33 mouse cellular contexts compared by ENCODE assay signal in genomic region chr8:3603439-3603838, GRCm38 (mm10). TPM values are rescaled to one million over a fixed set of nuclear protein-coding genes. Genes with fewer than 3 reads are reported as not detected.
"Had no signal": no experiment of that assay in that cellular context is flagged by ENCODE, and none has a peak within 500 bp of the region (broad histone marks: within the 10 kb centered on the region; RNA-seq: fewer than 3 reads in every experiment).

No protein-coding gene starts in this region.

- DNase-seq: cerebellum, adult 18-20 months; cerebellum, adult 2 months; cerebellum, adult 8-10 months; cerebellum, adult 9-10 months; cerebellum, adult 9-11 months; cerebellum, postnatal 10 days; cerebellum, postnatal 14 days; cerebellum, postnatal 25 days; cerebellum, postnatal 36 days; embryo, embryonic 11 days; forebrain, postnatal 0 days; gastrocnemius, adult 2 months; gastrocnemius, postnatal 10 days; gastrocnemius, postnatal 14 days; gastrocnemius, postnatal 25 days; gastrocnemius, postnatal 36 days; heart, adult 11 months had no signal

- ATAC-seq: forebrain, embryonic 13.5 days; forebrain, embryonic 14.5 days; forebrain, embryonic 15.5 days; forebrain, embryonic 16.5 days; forebrain, postnatal 0 days had no signal

- H3K9me3 ChIP-seq: embryonic facial prominence, embryonic 10.5 days; embryonic facial prominence, embryonic 12.5 days; embryonic facial prominence, embryonic 13.5 days; embryonic facial prominence, embryonic 15.5 days; forebrain, embryonic 10.5 days; forebrain, embryonic 12.5 days; forebrain, embryonic 13.5 days; forebrain, embryonic 15.5 days had no signal

- H3K27ac ChIP-seq: embryonic facial prominence, embryonic 10.5 days; embryonic facial prominence, embryonic 12.5 days; embryonic facial prominence, embryonic 13.5 days; embryonic facial prominence, embryonic 15.5 days; forebrain, embryonic 10.5 days; forebrain, embryonic 12.5 days; forebrain, embryonic 13.5 days; forebrain, embryonic 15.5 days; gastrocnemius, adult 2 months had no signal

- H3K4me1 ChIP-seq: embryonic facial prominence, embryonic 10.5 days; embryonic facial prominence, embryonic 12.5 days; embryonic facial prominence, embryonic 13.5 days; embryonic facial prominence, embryonic 15.5 days; forebrain, embryonic 10.5 days; forebrain, embryonic 12.5 days; forebrain, embryonic 13.5 days; forebrain, embryonic 15.5 days had no signal

- H3K9ac ChIP-seq: embryonic facial prominence, embryonic 12.5 days; embryonic facial prominence, embryonic 13.5 days; embryonic facial prominence, embryonic 15.5 days; forebrain, embryonic 12.5 days; forebrain, embryonic 13.5 days; forebrain, embryonic 15.5 days; forebrain, postnatal 0 days had no signal

- H3K4me2 ChIP-seq: embryonic facial prominence, embryonic 12.5 days; embryonic facial prominence, embryonic 13.5 days; embryonic facial prominence, embryonic 15.5 days; forebrain, embryonic 12.5 days; forebrain, embryonic 13.5 days; forebrain, embryonic 15.5 days had no signal

- H3K4me3 ChIP-seq: embryonic facial prominence, embryonic 10.5 days; embryonic facial prominence, embryonic 12.5 days; embryonic facial prominence, embryonic 13.5 days; embryonic facial prominence, embryonic 15.5 days; erythroblast, embryonic 14.5 days; forebrain, embryonic 10.5 days; forebrain, embryonic 12.5 days; forebrain, embryonic 13.5 days; forebrain, embryonic 15.5 days; gastrocnemius, adult 2 months had no signal

- H3K27me3 ChIP-seq: embryonic facial prominence, embryonic 12.5 days; embryonic facial prominence, embryonic 13.5 days; embryonic facial prominence, embryonic 15.5 days; forebrain, embryonic 12.5 days; forebrain, embryonic 13.5 days; forebrain, embryonic 15.5 days had no signal

RNA-seq across cellular contexts. Expression of gene Pcp2, which starts 21.9 kb away (rescaled TPM):
- total RNA-seq: common myeloid progenitor, adult 5-6 weeks; forebrain, postnatal 0 days; gastrocnemius, adult 18-20 months; gastrocnemius, adult 2 months; gastrocnemius, adult 8-10 months; gastrocnemius, postnatal 10 days; gastrocnemius, postnatal 36 days; granulocyte monocyte progenitor cell, adult 5-6 weeks had no signal
- polyA plus RNA-seq: cortical plate, adult 2 months; erythroblast, embryonic 14.5 days; forebrain, postnatal 0 days had no signal
